Mouse (Mus musculus) neural tube, embryonic 14.5 days (tissue): ENCODE results near the gene Map1b. TPM values are rescaled to one million over a fixed set of nuclear protein-coding genes. Genes with fewer than 3 reads are reported as not detected.

Experiments
- ATAC-seq: fragments of 200-750 bp; cut with Nextera tagmentation; 2 replicates; pipeline ENCODE4 v1.8.0; 2017; ENCODE audit warnings: low read depth, mild to moderate bottlenecking, moderate TSS enrichment, moderate library complexity
- H3K27ac ChIP-seq: fragments of 300-500 bp; sonication (generic); 2 replicates; pipeline ENCODE4 v1.5.1; 2014; ENCODE audit warnings: low read depth, mild to moderate bottlenecking, control low read depth, low read length, moderate library complexity, mixed read lengths
- H3K27me3 ChIP-seq: fragments of 300-500 bp; sonication (generic); 2 replicates; pipeline ENCODE4 v1.6.1; 2014; ENCODE audit warnings: low read length; ENCODE audit not compliant: control insufficient read depth, insufficient read depth
- H3K36me3 ChIP-seq: fragments of 300-500 bp; sonication (generic); 2 replicates; pipeline ENCODE4 v1.6.1; 2014; ENCODE audit warnings: low read length, mixed read lengths; ENCODE audit not compliant: control insufficient read depth, insufficient read depth
- H3K4me1 ChIP-seq: fragments of 300-500 bp; sonication (generic); 2 replicates; pipeline ENCODE4 v1.6.1; 2014; ENCODE audit warnings: low read length; ENCODE audit not compliant: control insufficient read depth, insufficient read depth
- H3K4me2 ChIP-seq: fragments of 300-500 bp; sonication (generic); 2 replicates; pipeline ENCODE4 v1.6.1; 2014; ENCODE audit warnings: mild to moderate bottlenecking, low read depth, low read length, control low read depth
- H3K4me3 ChIP-seq: fragments of 300-500 bp; sonication (generic); 2 replicates; pipeline ENCODE4 v1.5.1; 2014; ENCODE audit warnings: low read depth, low read length, control low read depth, mixed read lengths
- H3K9ac ChIP-seq: fragments of 300-500 bp; sonication (generic); replicated peaks from 2 replicates; pipeline ENCODE4 v1.6.1; 2014; ENCODE audit warnings: low read depth, mild to moderate bottlenecking, control low read depth, low read length, mixed read lengths
- H3K9me3 ChIP-seq: fragments of 300-500 bp; sonication (generic); 2 replicates; pipeline ENCODE4 v1.6.1; 2016; ENCODE audit warnings: low read length; ENCODE audit not compliant: control insufficient read depth
- WGBS: fragments of 180-500 bp; shearing (Covaris S2); extraction: QIAGEN DNeasy Blood & Tissue Kit; methylation state at CpG from one replicate; pipeline ENCODE4 v1.1.7; 2014; 5-methylcytosine and 5-hydroxymethylcytosine counted together
- polyA plus RNA-seq: library from polyadenylated mRNA; unstranded; fragments of >200 nt; fragmentation: Nextera tagmentation; extraction: Ambion mirVana; gene quantifications from 2 replicates; pipeline ENCODE4 v1.2.1, GENCODE M21; 2014

Map1b gene
- polyA plus RNA-seq, 1 experiment from 2014 or later, result 2,267 TPM

- Histone ChIP-seq H3K36me3 (no peaks in the 10 kb centered on the region), H3K4me1 (peaks cover 13% of the 10 kb centered on the region; the same call in 1 of the 2 replicates), H3K9me3 (no peaks in the 10 kb centered on the region), H3K4me3 (no peak overlapping the region), H3K27ac (no peak overlapping the region), H3K4me2 (no peak overlapping the region), H3K9ac (no peak overlapping the region), H3K27me3 (no peaks in the 10 kb centered on the region)
- 91% methylated on average over 14 of the region's 14 CpGs for WGBS
- ATAC-seq, result no peak
Measured at GRCm38 (mm10) chr13:99410611-99411515, 105.5 kb downstream of the Map1b start.

- Histone ChIP-seq H3K9me3 (no peaks in the 10 kb centered on the region), H3K36me3 (no peaks in the 10 kb centered on the region), H3K4me3 (no peak overlapping the region), H3K27me3 (no peaks in the 10 kb centered on the region), H3K4me1 (peaks cover 13% of the 10 kb centered on the region; the same call in 1 of the 2 replicates), H3K4me2 (no peak overlapping the region), H3K27ac (no peak overlapping the region; the same call in 1 of the 2 replicates), H3K9ac (no peak overlapping the region)
- WGBS, result 17% methylated on average over 2 of the region's 2 CpGs
- ATAC-seq, result no peak; the same call in 1 of the 2 replicates
Measured at GRCm38 (mm10) chr13:99409216-99409615, 107.1 kb downstream of the Map1b start.

GRCm38 (mm10) chr13:99399373-99399772 lies 117.0 kb downstream of the Map1b start:
- H3K27me3 ChIP-seq, result no peaks in the 10 kb centered on the region
- peaks cover 5% of the 10 kb centered on the region; the same call in 1 of the 2 replicates for H3K36me3 ChIP-seq
- ATAC-seq, result no peak

GRCm38 (mm10) chr13:99398149-99398701 lies 118.1 kb downstream of the Map1b start:
- Histone ChIP-seq H3K4me3 (no peak overlapping the region), H3K27ac (no peak overlapping the region), H3K9ac (no peak overlapping the region), H3K4me2 (no peak overlapping the region), H3K36me3 (no peaks in the 10 kb centered on the region), H3K4me1 (peaks cover 6% of the 10 kb centered on the region; the same call in 1 of the 2 replicates), H3K9me3 (no peaks in the 10 kb centered on the region), H3K27me3 (no peaks in the 10 kb centered on the region)
- ATAC-seq, result no peak
- 79% methylated on average over 12 of the region's 12 CpGs for WGBS

More at GRCm38 (mm10) chr13:99399373-99399772, 117.0 kb downstream of the Map1b start:
- no peaks in the 10 kb centered on the region for H3K9me3 ChIP-seq
- no peak overlapping the region for H3K27ac ChIP-seq
- H3K9ac ChIP-seq, result no peak overlapping the region
- no peak overlapping the region for H3K4me3 ChIP-seq
- 80% methylated on average over 4 of the region's 4 CpGs for WGBS
- peaks cover 6% of the 10 kb centered on the region; the same call in 1 of the 2 replicates for H3K4me1 ChIP-seq
- no peak overlapping the region for H3K4me2 ChIP-seq

GRCm38 (mm10) chr13:99397228-99397627 lies 119.1 kb downstream of the Map1b start:
- no peak overlapping the region for H3K4me3 ChIP-seq
- no peaks in the 10 kb centered on the region for H3K9me3 ChIP-seq
- no peak overlapping the region for H3K27ac ChIP-seq
- peaks cover 6% of the 10 kb centered on the region; the same call in 1 of the 2 replicates for H3K4me1 ChIP-seq
- no peak overlapping the region for H3K9ac ChIP-seq
- WGBS, result 20% methylated on average over 7 of the region's 7 CpGs
- no peak overlapping the region for H3K4me2 ChIP-seq
- no peaks in the 10 kb centered on the region for H3K27me3 ChIP-seq
- peak; percentile 93 for ATAC-seq
- no peaks in the 10 kb centered on the region for H3K36me3 ChIP-seq

- no peak for ATAC-seq
- Histone ChIP-seq H3K27ac (no peak overlapping the region), H3K27me3 (no peaks in the 10 kb centered on the region), H3K36me3 (no peaks in the 10 kb centered on the region), H3K4me2 (no peak overlapping the region), H3K9me3 (no peaks in the 10 kb centered on the region), H3K9ac (no peak overlapping the region), H3K4me1 (peaks cover 6% of the 10 kb centered on the region; the same call in 1 of the 2 replicates), H3K4me3 (no peak overlapping the region)
- 61% methylated on average over 12 of the region's 12 CpGs for WGBS
Measured at GRCm38 (mm10) chr13:99395531-99395930, 120.8 kb downstream of the Map1b start.

- H3K4me1 ChIP-seq, result peaks cover 6% of the 10 kb centered on the region; the same call in 1 of the 2 replicates
- no peak overlapping the region for H3K4me3 ChIP-seq
- ATAC-seq, result no peak
- H3K27me3 ChIP-seq, result no peaks in the 10 kb centered on the region
- no peaks in the 10 kb centered on the region for H3K9me3 ChIP-seq
- no peak overlapping the region for H3K27ac ChIP-seq
- no peak overlapping the region for H3K4me2 ChIP-seq
- no peaks in the 10 kb centered on the region for H3K36me3 ChIP-seq
- WGBS, result 61% methylated on average over 3 of the region's 3 CpGs
- H3K9ac ChIP-seq, result no peak overlapping the region
Measured at GRCm38 (mm10) chr13:99394694-99395093, 121.6 kb downstream of the Map1b start.

- Histone ChIP-seq H3K4me2 (no peak overlapping the region), H3K9me3 (no peaks in the 10 kb centered on the region), H3K9ac (no peak overlapping the region), H3K4me1 (peaks cover 6% of the 10 kb centered on the region; the same call in 1 of the 2 replicates), H3K4me3 (no peak overlapping the region), H3K27me3 (no peaks in the 10 kb centered on the region), H3K27ac (no peak overlapping the region), H3K36me3 (no peaks in the 10 kb centered on the region)
- WGBS, result 82% methylated on average over 3 of the region's 3 CpGs
- ATAC-seq, result no peak
Measured at GRCm38 (mm10) chr13:99393128-99393527, 123.2 kb downstream of the Map1b start.

GRCm38 (mm10) chr13:99391417-99391816 lies 124.9 kb downstream of the Map1b start:
- Histone ChIP-seq H3K4me1 (peaks cover 3% of the 10 kb centered on the region; the same call in 1 of the 2 replicates), H3K27me3 (no peaks in the 10 kb centered on the region), H3K9me3 (no peaks in the 10 kb centered on the region), H3K36me3 (no peaks in the 10 kb centered on the region), H3K9ac (no peak overlapping the region), H3K27ac (no peak overlapping the region), H3K4me2 (no peak overlapping the region), H3K4me3 (no peak overlapping the region)
- ATAC-seq, result 0 out of 2 replicates have a peak, but pooled peaks have one; percentile 41
- 71% methylated on average over 3 of the region's 3 CpGs for WGBS
